8 mouse cellular contexts compared by ENCODE assay signal in genomic region chr3:84038126-84038525, GRCm38 (mm10). TPM values are rescaled to one million over a fixed set of nuclear protein-coding genes. Genes with fewer than 3 reads are reported as not detected.
DNase-seq lines count a peak whose midpoint lies in the region; ATAC-seq lines count a peak whose summit lies in the region.
"Had no signal": no experiment of that assay in that cellular context is flagged by ENCODE, and none has a peak within 500 bp of the region (broad histone marks: within the 10 kb centered on the region; RNA-seq: fewer than 3 reads in every experiment).

No protein-coding gene starts in this region.

- no peaks in the 10 kb centered on the region for H3K36me3 ChIP-seq in lung, embryonic 16.5 days (ENCODE audit: control insufficient read depth, insufficient read depth, low read length)
- no peaks in the 10 kb centered on the region for H3K36me3 ChIP-seq in forebrain, embryonic 16.5 days (ENCODE audit: control insufficient read depth, insufficient read depth)
- peaks cover 3% of the 10 kb centered on the region; the same call in 1 of the 2 replicates for H3K36me3 ChIP-seq in limb, embryonic 15.5 days
- H3K36me3 ChIP-seq in stomach, embryonic 15.5 days = no peaks in the 10 kb centered on the region

- peak overlapping the region; percentile 98 for H3K4me3 ChIP-seq in lung, embryonic 16.5 days (ENCODE audit: low read length)
- H3K4me3 ChIP-seq in forebrain, embryonic 16.5 days (replicated peaks; ENCODE audit: low read length) = peak overlapping the region; percentile 76
- H3K4me3 ChIP-seq in limb, embryonic 15.5 days = peak overlapping the region; percentile 95
- peak overlapping the region; percentile 95 for H3K4me3 ChIP-seq in stomach, embryonic 15.5 days (replicated peaks)

- WGBS in lung, embryonic 16.5 days = 8% methylated on average over 1 of the region's 1 CpGs
- WGBS in forebrain, embryonic 16.5 days = 19% methylated on average over 1 of the region's 1 CpGs
- WGBS in limb, embryonic 15.5 days = 16% methylated on average over 1 of the region's 1 CpGs
- WGBS in stomach, embryonic 15.5 days = 38% methylated on average over 1 of the region's 1 CpGs

- no peak for ATAC-seq in lung, embryonic 16.5 days (ENCODE audit: low read depth)
- ATAC-seq in forebrain, embryonic 16.5 days = no peak
- no peak for ATAC-seq in limb, embryonic 15.5 days (ENCODE audit: insufficient number of reproducible peaks, low FRiP score, low TSS enrichment, low read depth)
- no peak for ATAC-seq in stomach, embryonic 15.5 days (ENCODE audit: insufficient read depth, low FRiP score, low read depth)

- peak overlapping the region; percentile 96; the same call in 1 of the 2 replicates for H3K9ac ChIP-seq in lung, embryonic 16.5 days (ENCODE audit: low read length)
- H3K9ac ChIP-seq in forebrain, embryonic 16.5 days (replicated peaks; ENCODE audit: low read depth, low read length) = peak overlapping the region; percentile 91
- H3K9ac ChIP-seq in limb, embryonic 15.5 days = no peak overlapping the region
- H3K9ac ChIP-seq in stomach, embryonic 15.5 days = no peak overlapping the region

- DNase-seq in lung, postnatal 10 days = no peak
- no peak for DNase-seq in retina, postnatal 1 day
- no peak for DNase-seq in cerebellum, adult 11-12 months
- DNase-seq: layer of hippocampus, adult 9-11 months had no signal

- H3K4me2 ChIP-seq in lung, embryonic 16.5 days (ENCODE audit: low read depth, low read length) = peak overlapping the region; percentile 97
- H3K4me2 ChIP-seq in forebrain, embryonic 16.5 days (ENCODE audit: low read length) = peak overlapping the region; percentile 82
- H3K4me2 ChIP-seq in limb, embryonic 15.5 days = peak overlapping the region; percentile 91
- H3K4me2 ChIP-seq in stomach, embryonic 15.5 days = peak overlapping the region; percentile 99

- no peaks in the 10 kb centered on the region for H3K9me3 ChIP-seq in lung, embryonic 16.5 days (ENCODE audit: control insufficient read depth, low read length)
- H3K9me3 ChIP-seq in forebrain, embryonic 16.5 days (ENCODE audit: control insufficient read depth, low read length) = no peaks in the 10 kb centered on the region
- no peaks in the 10 kb centered on the region for H3K9me3 ChIP-seq in limb, embryonic 15.5 days
- H3K9me3 ChIP-seq in stomach, embryonic 15.5 days = no peaks in the 10 kb centered on the region

- H3K27me3 ChIP-seq in lung, embryonic 16.5 days (ENCODE audit: control insufficient read depth, insufficient read depth, low read depth, low read length) = no peaks in the 10 kb centered on the region
- H3K27me3 ChIP-seq in forebrain, embryonic 16.5 days (replicated peaks; ENCODE audit: control insufficient read depth, insufficient read depth, low read length) = no peaks in the 10 kb centered on the region
- H3K27me3 ChIP-seq in limb, embryonic 15.5 days = no peaks in the 10 kb centered on the region
- no peaks in the 10 kb centered on the region for H3K27me3 ChIP-seq in stomach, embryonic 15.5 days (replicated peaks)

- H3K27ac ChIP-seq in lung, embryonic 16.5 days (ENCODE audit: low read length) = peak overlapping the region; percentile 60; the same call in 1 of the 2 replicates
- peak overlapping the region; percentile 31 for H3K27ac ChIP-seq in forebrain, embryonic 16.5 days (ENCODE audit: low read length)
- H3K27ac ChIP-seq in limb, embryonic 15.5 days = no peak overlapping the region
- H3K27ac ChIP-seq in stomach, embryonic 15.5 days = no peak overlapping the region

- peaks cover 20% of the 10 kb centered on the region for H3K4me1 ChIP-seq in lung, embryonic 16.5 days (replicated peaks; ENCODE audit: control insufficient read depth, insufficient read depth, low read length)
- peaks cover 53% of the 10 kb centered on the region for H3K4me1 ChIP-seq in forebrain, embryonic 16.5 days (replicated peaks; ENCODE audit: control insufficient read depth, insufficient read depth, low read length)
- H3K4me1 ChIP-seq in limb, embryonic 15.5 days = peaks cover 21% of the 10 kb centered on the region
- H3K4me1 ChIP-seq in stomach, embryonic 15.5 days = peaks cover 20% of the 10 kb centered on the region; the same call in 1 of the 2 replicates

RNA-seq across cellular contexts. Expression of gene Tmem131l, which starts 1.8 kb away (rescaled TPM):
- polyA plus RNA-seq in lung, embryonic 16.5 days (2015; fragmentation: Nextera tagmentation; extraction: Ambion mirVana) = 46.4 and 47.0 TPM in 2 replicates
- 129 and 134 TPM in 2 replicates for polyA plus RNA-seq in forebrain, embryonic 16.5 days (2015; fragmentation: Nextera tagmentation; extraction: Ambion mirVana)
- 47.9 and 51.4 TPM in 2 replicates for polyA plus RNA-seq in limb, embryonic 15.5 days (2015; fragmentation: Nextera tagmentation; extraction: Ambion mirVana)
- 40.2 and 44.9 TPM in 2 replicates for polyA plus RNA-seq in stomach, embryonic 15.5 days (2015; fragmentation: Nextera tagmentation; extraction: Ambion mirVana)

Comparison
In these comparisons a context has a peak if more than half of its experiments do, and no peak if none do; other contexts are left out.
1. H3K27ac ChIP-seq: peak in lung, embryonic 16.5 days (single experiment) and forebrain, embryonic 16.5 days (single experiment); none in limb, embryonic 15.5 days (single experiment) and stomach, embryonic 15.5 days (single experiment).
2. H3K9ac ChIP-seq: peak in lung, embryonic 16.5 days (single experiment) and forebrain, embryonic 16.5 days (single experiment); none in limb, embryonic 15.5 days (single experiment) and stomach, embryonic 15.5 days (single experiment).
3. Peak in every context shown above with its lines, with median percentiles within 50 percentile points of each other: H3K4me2 ChIP-seq and H3K4me3 ChIP-seq.